Mouse (Mus musculus) erythroblast, embryonic 14.5 days (primary cell): ENCODE results near the gene Olfr1080. TPM values are rescaled to one million over a fixed set of nuclear protein-coding genes. Genes with fewer than 3 reads are reported as not detected.
"Not testable (repeated sequence)": the region's sequence is repeated elsewhere in the genome, so short reads cannot be mapped to it uniquely, and the experiment has no call there.

Experiments
- H3K27me3 ChIP-seq: 2 replicates; pipeline ENCODE4 v1.6.1; 2012; ENCODE audit warnings: inconsistent platforms; ENCODE audit not compliant: control insufficient read depth
- H3K36me3 ChIP-seq: 2 replicates; pipeline ENCODE4 v1.6.1; 2012; ENCODE audit warnings: mild to moderate bottlenecking, inconsistent platforms; ENCODE audit not compliant: control insufficient read depth
- H3K4me1 ChIP-seq: 2 replicates; pipeline ENCODE4 v1.6.1; 2012; ENCODE audit warnings: inconsistent platforms; ENCODE audit not compliant: control insufficient read depth
- H3K4me3 ChIP-seq: replicated peaks from 2 replicates; pipeline ENCODE3; 2012; ENCODE audit warnings: moderate library complexity, mild to moderate bottlenecking, inconsistent platforms
- H3K9me3 ChIP-seq: 2 replicates; pipeline ENCODE4 v1.6.1; 2012; ENCODE audit warnings: low read length, inconsistent platforms, mixed read lengths; ENCODE audit not compliant: control insufficient read depth
- GATA1 ChIP-seq: IDR thresholded peaks from 2 replicates; pipeline ENCODE4 v1.6.1; 2012; ENCODE audit warnings: low read length, inconsistent platforms, mixed read lengths
- TAL1 ChIP-seq: IDR thresholded peaks from 3 replicates; pipeline ENCODE4 v1.6.1; 2012; ENCODE audit warnings: low read length, inconsistent platforms, mixed read lengths
- polyA plus RNA-seq: library from polyadenylated mRNA; stranded (reverse); fragments of >175 nt; gene quantifications from 2 replicates; pipeline ENCODE4 v1.2.3, GENCODE M21; 2012

The Olfr1080 gene
- polyA plus RNA-seq: not detected in 2 replicates

DNA sequence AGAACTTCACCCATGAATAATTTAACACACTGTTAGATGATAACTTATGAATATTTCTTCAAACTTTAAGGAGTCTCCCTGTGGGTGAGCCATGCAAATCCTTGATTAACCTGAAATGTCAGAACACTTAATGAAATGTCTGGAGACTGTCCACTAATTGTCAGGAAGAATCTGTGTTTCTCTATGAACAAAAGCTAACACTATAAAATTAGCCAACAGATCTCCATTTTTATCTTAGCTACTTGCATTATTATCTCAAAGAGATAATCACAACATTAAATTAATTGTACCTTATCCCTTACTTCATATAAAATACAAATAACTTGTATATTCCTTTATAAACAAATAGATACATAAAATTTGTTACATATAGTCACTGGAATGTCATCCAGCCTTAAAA, at the start of gene Olfr1080:
Gene Olfr1080, minus strand, starts transcription at position 101 of the 400 bp plus-strand sequence.
- H3K9me3 ChIP-seq, H3K4me3 ChIP-seq, H3K27me3 ChIP-seq, H3K4me1 ChIP-seq, H3K36me3 ChIP-seq: not testable (repeated sequence)

DNA sequence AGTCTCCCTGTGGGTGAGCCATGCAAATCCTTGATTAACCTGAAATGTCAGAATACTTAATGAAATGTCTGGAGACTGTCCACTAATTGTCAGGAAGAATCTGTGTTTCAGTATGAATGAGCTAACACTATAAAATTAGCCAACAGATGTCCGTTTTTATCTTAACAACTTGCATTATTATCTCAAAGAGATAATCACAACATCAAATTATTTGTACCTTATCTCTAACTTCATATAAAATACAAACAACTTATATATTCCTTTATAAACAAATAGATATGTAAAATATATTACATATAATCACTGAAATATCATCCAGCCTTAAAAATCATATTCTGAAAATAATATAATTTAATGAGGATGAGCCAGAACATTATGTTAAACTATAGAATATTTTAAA, 40.8 kb upstream of the Olfr1080 start, which contains the start of gene Olfr1082:
Gene Olfr1082, minus strand, starts transcription at position 101 of the 400 bp plus-strand sequence.
- not testable (repeated sequence) for H3K27me3 ChIP-seq, H3K36me3 ChIP-seq

DNA sequence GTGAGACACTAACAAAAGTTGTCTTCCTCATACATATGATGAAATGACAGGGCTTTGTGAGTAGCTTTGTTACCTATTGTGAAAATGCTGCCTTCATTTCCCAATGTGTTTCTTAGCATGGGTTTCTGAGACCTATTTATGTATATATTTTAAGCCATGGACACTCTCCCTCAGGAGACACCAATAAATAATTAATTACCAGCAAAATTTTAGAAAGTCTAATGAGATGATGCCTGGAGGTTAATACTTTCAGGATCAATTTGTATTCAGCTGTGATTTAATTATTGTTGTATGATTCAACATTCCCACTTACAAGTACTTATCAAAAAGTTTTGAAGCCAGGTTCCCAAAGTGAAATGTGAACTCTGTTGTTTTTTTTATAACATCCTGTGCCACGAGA, 15.7 kb downstream of the Olfr1080 start, which contains the start of gene Olfr1079:
Gene Olfr1079, minus strand, starts transcription at position 101 of the 400 bp plus-strand sequence.
- no peak within 1 kb of the TSS for H3K4me3 ChIP-seq
- H3K36me3 ChIP-seq: no peaks in the 10 kb centered on the region
- H3K27me3 ChIP-seq: no peaks in the 10 kb centered on the region
- no peaks in the 10 kb centered on the region for H3K9me3 ChIP-seq
- H3K4me1 ChIP-seq: no peaks in the 10 kb centered on the region
- no peak for TF ChIP-seq TAL1
- TF ChIP-seq GATA1: no peak

More for the DNA sequence above, 40.8 kb upstream of the Olfr1080 start, which contains the start of gene Olfr1082:
- not testable (repeated sequence) for H3K4me3 ChIP-seq, H3K4me1 ChIP-seq, H3K9me3 ChIP-seq

DNA sequence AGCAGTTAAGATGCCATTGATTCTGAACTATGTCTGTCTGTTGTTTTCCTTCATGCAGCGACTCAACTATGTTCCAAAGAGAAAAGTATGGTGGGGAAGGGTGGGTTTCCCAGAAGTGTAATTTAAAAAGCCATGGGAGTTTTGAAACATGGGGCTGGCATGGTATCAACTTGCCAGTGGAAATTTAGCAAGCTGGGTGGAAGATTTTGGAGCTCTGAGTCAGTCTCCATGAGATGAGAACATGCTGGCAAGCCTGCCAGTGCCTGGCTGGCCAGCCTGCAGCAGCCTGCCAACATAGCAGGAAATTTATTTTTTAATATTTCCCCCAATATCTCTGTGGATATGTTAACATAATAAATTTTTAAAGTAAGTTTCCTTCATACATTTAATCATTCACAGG, 27.0 kb downstream of the Olfr1080 start:
- Histone ChIP-seq H3K4me3 (no peak overlapping the region), H3K36me3 (no peaks in the 10 kb centered on the region), H3K27me3 (no peaks in the 10 kb centered on the region), H3K9me3 (peaks cover 5% of the 10 kb centered on the region; the same call in 1 of the 2 replicates), H3K4me1 (no peaks in the 10 kb centered on the region)
- no peak for TF ChIP-seq GATA1

DNA sequence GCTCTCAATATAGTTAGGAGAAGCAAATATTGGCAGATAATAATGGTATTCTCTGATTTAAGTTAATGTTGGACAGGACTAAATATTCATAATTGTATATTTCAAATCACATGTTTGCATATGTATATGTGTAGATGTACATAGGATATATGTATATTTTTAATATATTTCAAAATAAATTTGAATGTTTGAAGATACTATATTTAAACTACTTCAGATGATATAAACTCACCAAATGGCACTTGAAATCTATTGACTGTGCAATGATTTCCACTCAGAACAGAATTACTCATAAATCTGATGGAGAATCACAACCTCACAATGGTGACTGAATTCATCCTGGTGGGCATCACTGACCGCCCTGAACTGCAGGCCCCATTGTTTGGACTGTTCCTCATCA, 49.9 kb downstream of the Olfr1080 start, which contains the start of gene Olfr1076:
Gene Olfr1076, plus strand, starts transcription at position 301 of the 400 bp plus-strand sequence.
- no peaks in the 10 kb centered on the region for H3K9me3 ChIP-seq
- no peaks in the 10 kb centered on the region for H3K36me3 ChIP-seq
- no peak for TF ChIP-seq GATA1
- TF ChIP-seq TAL1: no peak

More for the DNA sequence above, 49.9 kb downstream of the Olfr1080 start, which contains the start of gene Olfr1076:
- Histone ChIP-seq H3K4me1 (no peaks in the 10 kb centered on the region), H3K27me3 (no peaks in the 10 kb centered on the region), H3K4me3 (no peak within 1 kb of the TSS)

Other genes with a start within 250 kb of the Olfr1080 start
- gene Olfr1053, start 243.0 kb downstream of the Olfr1080 start, polyA plus RNA-seq: not detected in 2 replicates
- gene Olfr1054, start 222.8 kb downstream of the Olfr1080 start, polyA plus RNA-seq: not detected in 2 replicates
- not detected in 2 replicates for gene Olfr1055, start 208.0 kb downstream of the Olfr1080 start, polyA plus RNA-seq
- gene Olfr1056, start 195.8 kb downstream of the Olfr1080 start, polyA plus RNA-seq: not detected in 2 replicates
- gene Olfr1057, start 179.8 kb downstream of the Olfr1080 start, polyA plus RNA-seq: not detected in 2 replicates
- not detected in 2 replicates for gene Olfr1058, start 169.7 kb downstream of the Olfr1080 start, polyA plus RNA-seq
- gene Olfr1061, start 144.2 kb downstream of the Olfr1080 start, polyA plus RNA-seq: 0.04 TPM in 1 of 2 replicates, not detected in the other
- not detected in 2 replicates for gene Olfr1062, start 131.5 kb downstream of the Olfr1080 start, polyA plus RNA-seq
- gene Olfr1065, start 107.6 kb downstream of the Olfr1080 start, polyA plus RNA-seq: not detected in 2 replicates
- not detected in 2 replicates for gene Olfr1066, start 102.0 kb downstream of the Olfr1080 start, polyA plus RNA-seq
- not detected in 2 replicates for gene Olfr228, start 70.8 kb downstream of the Olfr1080 start, polyA plus RNA-seq
- gene Olfr1076, start 49.8 kb downstream of the Olfr1080 start, polyA plus RNA-seq: not detected in 2 replicates
- gene Olfr1079, start 15.8 kb downstream of the Olfr1080 start, polyA plus RNA-seq: not detected in 2 replicates
- gene Olfr1082, start 40.7 kb upstream of the Olfr1080 start, polyA plus RNA-seq: not detected in 2 replicates
- gene Olfr1084, start 81.5 kb upstream of the Olfr1080 start, polyA plus RNA-seq: not detected in 2 replicates
- not detected in 2 replicates for gene Olfr1085, start 103.8 kb upstream of the Olfr1080 start, polyA plus RNA-seq
- gene Olfr1086, start 121.9 kb upstream of the Olfr1080 start, polyA plus RNA-seq: not detected in 2 replicates
- gene Olfr1087, start 140.2 kb upstream of the Olfr1080 start, polyA plus RNA-seq: not detected in 2 replicates
- gene Olfr1089, start 175.5 kb upstream of the Olfr1080 start, polyA plus RNA-seq: not detected in 2 replicates
- gene Olfr1090, start 200.8 kb upstream of the Olfr1080 start, polyA plus RNA-seq: not detected in 2 replicates
- gene Olfr1093, start 224.2 kb upstream of the Olfr1080 start, polyA plus RNA-seq: not detected in 2 replicates